Mouse (Mus musculus): ENCODE results near the gene Olfr1264. TPM values are rescaled to one million over a fixed set of nuclear protein-coding genes. Genes with fewer than 3 reads are reported as not detected.

Olfr1264 gene
- total RNA-seq (2023), result not detected

GRCm38 (mm10) chr2:90025477-90025876 lies at the start of gene Olfr1264:
Gene Olfr1264 (minus strand): TSS chr2:90025577.

GRCm38 (mm10) chr2:90063494-90063893 lies 38.1 kb upstream of the Olfr1264 start, which contains the start of gene Olfr140:
Gene Olfr140 (minus strand): TSS chr2:90063594.

DNA sequence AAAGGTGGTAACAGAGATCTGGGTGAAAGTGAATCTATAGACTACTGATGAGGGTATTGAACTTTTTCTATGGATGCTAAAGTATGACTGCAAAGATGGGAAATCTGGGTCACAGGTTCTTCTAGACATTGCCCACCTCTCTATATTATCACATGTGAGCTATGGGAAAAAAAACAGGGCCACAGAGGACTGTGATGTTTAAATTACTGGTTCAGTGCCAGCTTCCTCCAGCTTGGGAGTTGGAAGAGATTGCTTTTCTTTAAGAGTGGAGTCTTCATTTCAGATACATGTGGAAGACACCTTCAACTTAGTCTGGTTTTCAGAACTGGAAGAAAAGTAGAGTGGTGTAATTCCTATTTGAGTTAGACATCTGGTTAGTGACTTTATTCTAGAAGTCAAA lies 9.7 kb upstream of the Olfr1264 start, which contains the start of gene Olfr1265:
TSS of gene Olfr1265 (plus strand) at position 301 of the 400 bp plus-strand sequence.

GRCm38 (mm10) chr2:90011831-90012230 lies 13.5 kb downstream of the Olfr1264 start, which contains the start of gene Olfr1263:
Gene Olfr1263 (plus strand): TSS chr2:90012131.

GRCm38 (mm10) chr2:89999845-90000244 lies 25.5 kb downstream of the Olfr1264 start, which contains the start of gene Olfr1262:
Gene Olfr1262 (plus strand): TSS chr2:90000145.

DNA sequence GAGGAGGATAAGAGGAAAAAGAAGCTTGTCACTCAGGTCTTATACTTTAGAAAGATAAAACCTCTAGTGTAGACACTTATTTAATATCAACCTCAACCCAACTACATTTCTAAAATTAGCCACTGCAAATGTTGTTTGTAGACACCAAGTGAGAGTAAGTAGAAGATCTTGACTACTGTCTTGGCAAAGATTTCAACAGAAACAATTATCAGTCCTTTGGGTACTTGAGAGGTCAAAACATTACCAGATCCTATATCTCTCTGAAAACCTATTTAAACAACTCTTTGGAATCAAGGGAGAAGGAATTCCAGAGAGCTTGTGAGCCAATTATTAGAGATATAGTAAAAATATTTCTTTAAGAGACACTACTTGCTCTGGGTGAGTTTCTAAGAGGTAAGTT lies 34.5 kb downstream of the Olfr1264 start, which contains the start of gene Olfr1261:
TSS of gene Olfr1261 (plus strand) at position 301 of the 400 bp plus-strand sequence.

GRCm38 (mm10) chr2:89974184-89974583 lies 51.2 kb downstream of the Olfr1264 start, which contains the start of gene Olfr1260:
Gene Olfr1260 (plus strand): TSS chr2:89974340.

Other genes starting within 250 kb of the Olfr1264 start
- not detected for gene Olfr1254, start 232.0 kb downstream of the Olfr1264 start, total RNA-seq (2023)
- not detected for gene Olfr1255, start 213.5 kb downstream of the Olfr1264 start, total RNA-seq (2023)
- not detected for gene Olfr1256, start 184.0 kb downstream of the Olfr1264 start, total RNA-seq (2023)
- gene Olfr48, start 177.4 kb downstream of the Olfr1264 start, total RNA-seq (2023), result not detected
- gene Olfr1257, start 147.1 kb downstream of the Olfr1264 start, total RNA-seq (2023), result not detected
- gene Olfr1258, start 98.3 kb downstream of the Olfr1264 start, total RNA-seq (2023), result not detected
- gene Olfr1259, start 76.9 kb downstream of the Olfr1264 start, total RNA-seq (2023), result not detected
- not detected for gene Olfr1260, start 51.2 kb downstream of the Olfr1264 start, total RNA-seq (2023)
- not detected for gene Olfr1261, start 34.4 kb downstream of the Olfr1264 start, total RNA-seq (2023)
- gene Olfr1262, start 25.4 kb downstream of the Olfr1264 start, total RNA-seq (2023), result not detected
- gene Olfr1263, start 13.4 kb downstream of the Olfr1264 start, total RNA-seq (2023), result not detected
- gene Olfr1265, start 9.8 kb upstream of the Olfr1264 start, total RNA-seq (2023), result not detected
- gene Olfr140, start 38.0 kb upstream of the Olfr1264 start, total RNA-seq (2023), result not detected
- not detected for gene Olfr1269, start 95.8 kb upstream of the Olfr1264 start, total RNA-seq (2023)
- not detected for gene Olfr32, start 116.7 kb upstream of the Olfr1264 start, total RNA-seq (2023)
- not detected for gene Olfr1270, start 127.5 kb upstream of the Olfr1264 start, total RNA-seq (2023)
- under 1 TPM; 0.30 to 0.50 TPM for gene Olfr1506, start 198.9 kb upstream of the Olfr1264 start, total RNA-seq (2023)
- not detected for gene Olfr142, start 232.0 kb upstream of the Olfr1264 start, total RNA-seq (2023)
- not detected for gene Olfr1271, start 245.5 kb upstream of the Olfr1264 start, total RNA-seq (2023)